Mouse (Mus musculus): ENCODE measurements around the gene Gm20498.
"Not testable (repeated sequence)": the region's sequence is repeated elsewhere in the genome, so short reads cannot be mapped to it uniquely, and the experiment has no call there.

The Gm20498 gene

GRCm38 (mm10) chr12:81532316-81533028 lies at the start of gene Gm20498, which contains the start of gene Synj2bp:
Gene Gm20498 (minus strand): TSS chr12:81532905.
Gene Synj2bp (minus strand): TSS chr12:81532911.
- in situ Hi-C loops (cut with MboI; ENCODE audit: low sequenced_read_pairs): no loop called here

GRCm38 (mm10) chr12:81568374-81568773 lies 35.7 kb upstream of the Gm20498 start, which contains the start of gene Adam21:
Gene Adam21 (minus strand): TSS chr12:81568474.
- in situ Hi-C loops (cut with MboI; ENCODE audit: low sequenced_read_pairs): no loop called here

GRCm38 (mm10) chr12:81567931-81568330 lies 35.2 kb upstream of the Gm20498 start:
- in situ Hi-C loops (cut with MboI; ENCODE audit: low sequenced_read_pairs): no loop called here

- in situ Hi-C loops (cut with MboI; ENCODE audit: low sequenced_read_pairs): no loop called here
These were observed 31.5 kb upstream of the Gm20498 start for GRCm38 (mm10) chr12:81564173-81564572.

- in situ Hi-C loops (cut with MboI; ENCODE audit: low sequenced_read_pairs): no loop called here
These were observed 16.6 kb upstream of the Gm20498 start for GRCm38 (mm10) chr12:81549286-81549685.

GRCm38 (mm10) chr12:81547163-81547562 lies 14.5 kb upstream of the Gm20498 start:
- in situ Hi-C loops (cut with MboI; ENCODE audit: low sequenced_read_pairs): no loop called here

GRCm38 (mm10) chr12:81533029-81533419 lies 319 bp upstream of the Gm20498 start:
- in situ Hi-C loops (cut with MboI; ENCODE audit: low sequenced_read_pairs): no loop called here

- in situ Hi-C loops (cut with MboI; ENCODE audit: low sequenced_read_pairs): not testable (repeated sequence)
These were observed 2.1 kb downstream of the Gm20498 start for GRCm38 (mm10) chr12:81530587-81530986.

- in situ Hi-C loops (cut with MboI; ENCODE audit: low sequenced_read_pairs): not testable (repeated sequence)
These were observed 35.8 kb downstream of the Gm20498 start for GRCm38 (mm10) chr12:81496906-81497305.

GRCm38 (mm10) chr12:81490491-81490890 lies 42.2 kb downstream of the Gm20498 start:
- in situ Hi-C loops (cut with MboI; ENCODE audit: low sequenced_read_pairs): no loop called here

GRCm38 (mm10) chr12:81485311-81485710 lies 47.4 kb downstream of the Gm20498 start:
- in situ Hi-C loops (cut with MboI; ENCODE audit: low sequenced_read_pairs): no loop called here

- in situ Hi-C loops (cut with MboI; ENCODE audit: low sequenced_read_pairs): no loop called here
These were observed 47.9 kb downstream of the Gm20498 start, which contains the start of gene Cox16 for GRCm38 (mm10) chr12:81484727-81485191. Gene Cox16 (minus strand): TSS chr12:81485127.

GRCm38 (mm10) chr12:81484212-81484611 lies 48.5 kb downstream of the Gm20498 start:
- in situ Hi-C loops (cut with MboI; ENCODE audit: low sequenced_read_pairs): no loop called here

- in situ Hi-C loops (cut with MboI; ENCODE audit: low sequenced_read_pairs): no loop called here
These were observed 49.0 kb downstream of the Gm20498 start for GRCm38 (mm10) chr12:81483656-81484055.

- in situ Hi-C loops (cut with MboI; ENCODE audit: low sequenced_read_pairs): not testable (repeated sequence)
These were observed 73.7 kb downstream of the Gm20498 start for GRCm38 (mm10) chr12:81459051-81459450.

GRCm38 (mm10) chr12:81438985-81439384 lies 93.7 kb downstream of the Gm20498 start:
- in situ Hi-C loops (cut with MboI; ENCODE audit: low sequenced_read_pairs): not testable (repeated sequence)

GRCm38 (mm10) chr12:81434778-81435177 lies 97.9 kb downstream of the Gm20498 start:
- in situ Hi-C loops (cut with MboI; ENCODE audit: low sequenced_read_pairs): not testable (repeated sequence)

- in situ Hi-C loops (cut with MboI; ENCODE audit: low sequenced_read_pairs): no loop called here
These were observed 110.9 kb downstream of the Gm20498 start, which contains the start of gene Adam4 for GRCm38 (mm10) chr12:81421846-81422245. Gene Adam4 (minus strand): TSS chr12:81421946.

GRCm38 (mm10) chr12:81413211-81413610 lies 119.5 kb downstream of the Gm20498 start:
- in situ Hi-C loops (cut with MboI; ENCODE audit: low sequenced_read_pairs): no loop called here

- in situ Hi-C loops (cut with MboI; ENCODE audit: low sequenced_read_pairs): loop anchor here (10.0 kb wide), 2 partner anchors 204 to 424 kb away; no protein-coding TSS in a partner anchor
These were observed 123.7 kb downstream of the Gm20498 start for GRCm38 (mm10) chr12:81408966-81409365.

GRCm38 (mm10) chr12:81402187-81402586 lies 130.5 kb downstream of the Gm20498 start:
- in situ Hi-C loops (cut with MboI; ENCODE audit: low sequenced_read_pairs): loop anchor here (10.0 kb wide), 2 partner anchors 197 to 417 kb away; no protein-coding TSS in a partner anchor

GRCm38 (mm10) chr12:81379364-81379763 lies 153.3 kb downstream of the Gm20498 start, which contains the start of gene Gm4787:
Gene Gm4787 (minus strand): TSS chr12:81379464.
- in situ Hi-C loops (cut with MboI; ENCODE audit: low sequenced_read_pairs): not testable (repeated sequence)

Data from CH12F3 (cell line).